Mouse (Mus musculus) erythroblast, adult 5-6 weeks (primary cell): ENCODE results near the gene Ifna6. TPM values are rescaled to one million over a fixed set of nuclear protein-coding genes. Genes with fewer than 3 reads are reported as not detected.

Source experiments
- ATAC-seq: replicated peaks from 2 replicates; pipeline ENCODE4 v1.8.0; 2016; ENCODE audit warnings: moderate number of reproducible peaks, mild to moderate bottlenecking, moderate TSS enrichment, inconsistent platforms; ENCODE audit not compliant: poor library complexity, low FRiP score, severe bottlenecking
- total RNA-seq, 2 experiments: library from RNA; stranded (forward) in 1 of 2; stranded (reverse) in 1 of 2; fragments of 150-400 nt in 1 of 2; fragments of 200-764, 138-1000 nt in 1 of 2; gene quantifications; 2 replicates each; pipeline versions ENCODE4 v1.2.3 to v1.2.4; 2015 to 2017; ENCODE audit warnings: low replicate concordance in 2 of 2

The Ifna6 gene
- total RNA-seq, 2 experiments from 2014 or later = not detected

DNA sequence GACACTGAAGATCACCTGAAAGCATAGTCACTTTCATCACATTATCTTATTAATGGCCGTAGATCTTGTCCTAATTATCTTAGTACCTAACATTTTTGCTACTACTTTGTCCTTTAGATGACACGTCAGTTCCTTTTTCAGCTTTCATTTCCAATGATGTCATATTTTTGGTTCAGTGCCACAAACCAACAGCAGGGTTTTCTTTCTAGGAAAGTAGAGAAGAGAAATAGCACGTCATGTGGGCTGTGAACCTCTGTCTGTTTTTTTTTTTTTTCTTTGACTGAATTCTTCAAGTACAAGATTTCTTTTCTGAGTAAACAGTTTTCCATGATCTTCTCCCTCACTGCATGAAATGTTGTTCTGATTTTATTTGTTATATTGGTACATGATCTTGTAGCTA, 12.8 kb downstream of the Ifna6 start:
- no peak for ATAC-seq

DNA sequence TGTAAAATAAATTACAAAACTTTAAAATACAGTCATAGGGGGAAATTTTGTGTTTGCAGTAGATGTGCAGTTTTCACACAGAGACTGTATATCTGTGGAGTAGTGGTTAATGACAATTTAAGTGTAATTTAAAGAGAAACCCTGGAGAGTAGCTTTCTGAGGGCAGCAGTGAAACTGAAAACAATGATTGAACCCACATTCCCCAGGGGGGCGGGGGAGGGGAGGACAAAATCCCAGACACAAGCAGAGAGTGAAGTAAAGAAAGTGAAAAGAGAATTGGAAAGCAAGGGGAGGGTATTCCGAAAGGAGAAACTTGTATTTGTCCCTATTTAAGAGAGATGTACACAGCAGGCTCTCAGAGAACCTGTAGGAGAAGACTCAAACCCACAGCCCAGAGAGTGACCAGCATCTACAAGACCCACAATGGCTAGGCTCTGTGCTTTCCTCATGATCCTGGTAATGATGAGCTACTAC, 14.3 kb downstream of the Ifna6 start, which contains the start of gene Ifna4:
Gene Ifna4 (plus strand): TSS at position 424 of the 474 bp plus-strand sequence.
- no peak for ATAC-seq

DNA sequence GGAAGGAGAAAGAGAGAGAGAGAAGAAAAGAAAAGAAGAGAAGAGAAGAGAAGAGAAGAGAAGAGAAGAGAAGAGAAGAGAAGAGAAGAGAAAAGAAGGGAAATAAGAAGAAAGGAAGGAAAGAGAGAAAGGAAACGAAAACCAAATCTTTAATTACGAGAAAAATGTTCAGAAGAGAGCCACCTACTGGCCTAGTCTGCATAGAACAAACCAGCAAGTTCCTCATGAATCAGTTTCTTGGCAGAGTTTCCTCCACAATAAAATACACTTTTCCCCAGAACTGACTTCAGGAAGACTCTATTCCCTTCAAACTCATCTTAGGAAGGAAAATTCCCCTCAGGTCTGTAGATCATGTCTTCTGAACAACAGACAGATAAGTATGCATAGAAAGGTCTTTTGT, 18.1 kb downstream of the Ifna6 start:
- no peak for ATAC-seq

DNA sequence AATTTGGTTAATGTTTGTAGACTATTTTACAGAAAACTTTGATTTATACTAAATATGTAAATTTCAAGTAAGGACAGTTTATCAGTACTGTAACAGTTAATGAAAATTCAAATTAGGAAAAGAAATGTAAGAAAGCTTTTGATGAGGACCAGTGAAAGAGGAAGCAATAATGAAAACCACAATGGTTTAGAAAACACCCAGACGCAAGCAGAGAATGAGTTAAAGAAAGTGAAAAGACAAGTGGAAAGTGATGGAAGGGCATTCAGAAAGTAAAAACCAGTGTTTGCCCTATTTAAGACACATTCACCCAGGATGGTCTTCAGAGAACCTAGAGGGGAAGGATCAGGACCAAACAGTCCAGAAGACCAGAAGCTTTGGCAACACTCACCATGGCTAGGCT, 22.5 kb downstream of the Ifna6 start, which contains the start of gene Ifna1:
Gene Ifna1 (plus strand): TSS at position 390 of the 400 bp plus-strand sequence.
- no peak for ATAC-seq

DNA sequence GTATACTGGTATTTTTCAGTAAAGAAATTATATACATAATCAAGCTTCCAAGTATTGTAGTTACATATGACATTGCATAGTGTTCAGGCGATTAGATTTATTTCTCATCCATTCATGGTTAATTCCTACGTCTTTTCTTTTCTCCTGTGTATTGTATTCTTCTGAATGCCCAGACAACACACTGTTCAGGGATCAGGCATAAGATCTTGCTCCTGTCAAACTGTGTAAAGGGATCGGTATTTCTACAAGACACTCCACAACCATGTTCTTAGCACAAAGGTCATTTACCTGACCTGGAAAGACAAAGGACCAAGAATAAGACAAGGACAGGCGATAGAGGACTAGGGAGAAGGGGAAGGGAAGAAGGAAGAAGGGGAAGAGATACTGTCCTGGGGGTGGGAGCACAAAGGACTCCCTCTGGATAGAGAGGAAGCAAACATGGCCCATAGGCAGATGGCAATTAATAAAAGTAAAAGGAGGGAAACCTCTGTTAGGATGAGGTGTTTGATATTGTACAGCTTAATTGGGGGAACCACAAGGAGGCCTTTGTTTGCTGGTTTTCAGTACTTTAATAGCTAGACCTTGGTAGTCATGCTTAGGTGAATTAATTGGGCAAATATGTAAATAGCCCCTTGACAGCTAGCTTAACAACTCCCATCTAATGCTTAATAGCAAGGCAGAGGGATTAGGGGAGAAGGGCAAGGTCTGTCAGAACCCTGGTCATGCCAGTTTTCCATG, 24.0 kb downstream of the Ifna6 start:
- ATAC-seq = no peak

DNA sequence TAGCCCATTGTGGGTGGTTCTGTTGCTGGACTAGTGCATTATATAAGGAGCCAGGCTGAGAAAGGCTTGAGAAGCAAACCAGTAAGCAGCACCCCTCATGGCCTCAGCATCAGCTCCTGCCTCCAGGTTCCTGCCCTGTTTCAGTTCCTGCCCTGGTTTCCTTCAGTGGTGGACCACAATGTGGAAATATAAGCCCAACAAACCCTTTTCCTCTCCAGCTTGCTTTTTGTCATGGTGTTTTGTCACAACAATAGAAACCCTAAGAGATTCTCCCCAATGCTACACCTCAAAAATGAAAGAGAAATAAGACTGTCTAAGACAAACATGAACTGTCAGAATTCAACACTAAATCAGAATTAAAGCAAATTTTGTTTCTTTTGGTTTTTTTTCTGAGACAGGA, 32.0 kb downstream of the Ifna6 start:
- no peak for ATAC-seq

DNA sequence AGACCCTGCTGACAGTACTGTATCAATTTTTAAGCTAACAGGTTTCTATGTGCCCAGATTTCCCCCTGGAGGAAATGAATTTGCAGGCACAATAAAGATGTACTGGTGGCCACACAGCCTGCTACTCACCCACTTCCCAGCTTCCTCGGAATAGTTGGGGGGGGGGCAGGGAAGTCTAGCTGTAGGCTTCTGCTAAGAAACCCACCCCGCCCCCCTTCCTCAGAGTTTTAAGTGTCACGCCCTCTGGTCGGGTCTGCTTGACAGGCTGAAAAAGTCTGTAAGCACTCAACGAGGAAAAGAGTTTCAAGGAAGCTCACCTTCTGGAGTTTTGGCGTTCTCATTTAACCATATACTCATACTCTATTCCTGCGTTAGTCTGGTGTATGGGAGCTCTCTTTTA, 36.1 kb downstream of the Ifna6 start:
- ATAC-seq = no peak

DNA sequence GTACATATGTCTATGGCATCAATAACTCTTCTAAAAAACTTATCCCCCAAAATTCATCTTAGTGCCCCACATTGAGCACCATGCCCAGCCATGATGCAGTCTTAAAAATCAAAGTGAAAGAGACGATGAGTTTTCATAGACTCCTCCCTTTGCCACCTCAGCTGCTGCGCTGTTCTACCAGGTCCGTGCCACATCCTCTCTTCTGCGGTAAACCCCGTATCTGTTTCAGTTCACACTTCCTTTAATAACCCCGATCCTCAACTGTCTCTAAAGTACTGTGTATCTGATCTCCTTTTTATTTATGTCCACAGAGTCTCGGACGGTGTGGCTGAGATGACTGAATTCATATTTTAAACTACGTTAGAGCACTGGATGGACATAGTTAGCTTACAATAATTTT, 37.4 kb downstream of the Ifna6 start:
- ATAC-seq = no peak

DNA sequence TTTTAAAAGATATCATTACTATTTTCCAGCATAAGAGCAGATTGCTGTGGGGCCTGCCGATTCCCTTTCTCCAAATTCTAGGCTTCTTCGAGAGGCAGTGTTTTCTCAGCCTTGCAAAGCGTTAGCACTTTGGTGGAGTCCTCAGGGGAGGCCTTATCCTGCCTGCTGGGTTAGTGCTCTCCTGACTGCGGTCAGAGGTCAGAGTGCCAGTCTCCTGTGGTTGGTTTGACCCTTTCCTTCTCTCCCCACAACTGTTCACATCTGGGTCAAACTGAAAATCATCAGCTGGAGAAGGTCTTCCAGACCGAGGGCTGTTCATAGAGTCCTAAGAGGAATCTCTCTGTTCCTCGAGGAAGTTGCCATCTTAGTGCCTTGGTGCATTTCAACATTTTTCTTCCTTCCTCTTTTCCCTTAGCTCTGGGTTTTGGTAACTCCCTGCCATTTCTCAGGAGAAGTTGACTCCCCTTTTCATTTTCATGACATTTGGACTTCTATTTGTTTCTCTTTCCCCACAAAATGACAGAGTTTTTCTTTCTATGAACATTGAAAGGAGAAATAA, 37.9 kb downstream of the Ifna6 start:
- no peak for ATAC-seq

DNA sequence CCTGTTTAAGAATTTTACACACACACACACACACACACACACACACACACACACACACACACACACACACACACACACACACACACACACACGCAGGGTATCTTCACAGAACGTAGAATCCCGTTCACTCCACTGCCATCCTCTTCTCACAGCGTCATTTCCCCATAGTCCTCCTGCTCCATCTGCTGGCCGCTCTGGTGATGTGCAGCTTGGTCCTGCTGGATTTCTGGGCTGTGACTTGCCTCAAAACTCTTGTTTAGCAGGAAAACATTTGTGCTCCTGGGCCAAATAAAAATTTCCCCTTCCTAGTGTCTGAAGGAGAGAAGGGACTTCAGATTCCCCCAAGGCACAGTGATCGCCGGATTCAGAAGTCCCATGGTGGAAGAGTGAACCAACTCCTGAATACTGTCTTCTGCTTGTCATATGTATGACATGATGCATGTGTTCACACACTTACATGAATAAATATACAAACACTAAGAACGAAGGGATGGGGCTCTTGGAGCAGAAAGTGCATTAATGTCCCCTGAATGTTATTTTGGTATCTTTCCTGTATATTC, 40.2 kb downstream of the Ifna6 start:
- peak; percentile 95 for ATAC-seq

DNA sequence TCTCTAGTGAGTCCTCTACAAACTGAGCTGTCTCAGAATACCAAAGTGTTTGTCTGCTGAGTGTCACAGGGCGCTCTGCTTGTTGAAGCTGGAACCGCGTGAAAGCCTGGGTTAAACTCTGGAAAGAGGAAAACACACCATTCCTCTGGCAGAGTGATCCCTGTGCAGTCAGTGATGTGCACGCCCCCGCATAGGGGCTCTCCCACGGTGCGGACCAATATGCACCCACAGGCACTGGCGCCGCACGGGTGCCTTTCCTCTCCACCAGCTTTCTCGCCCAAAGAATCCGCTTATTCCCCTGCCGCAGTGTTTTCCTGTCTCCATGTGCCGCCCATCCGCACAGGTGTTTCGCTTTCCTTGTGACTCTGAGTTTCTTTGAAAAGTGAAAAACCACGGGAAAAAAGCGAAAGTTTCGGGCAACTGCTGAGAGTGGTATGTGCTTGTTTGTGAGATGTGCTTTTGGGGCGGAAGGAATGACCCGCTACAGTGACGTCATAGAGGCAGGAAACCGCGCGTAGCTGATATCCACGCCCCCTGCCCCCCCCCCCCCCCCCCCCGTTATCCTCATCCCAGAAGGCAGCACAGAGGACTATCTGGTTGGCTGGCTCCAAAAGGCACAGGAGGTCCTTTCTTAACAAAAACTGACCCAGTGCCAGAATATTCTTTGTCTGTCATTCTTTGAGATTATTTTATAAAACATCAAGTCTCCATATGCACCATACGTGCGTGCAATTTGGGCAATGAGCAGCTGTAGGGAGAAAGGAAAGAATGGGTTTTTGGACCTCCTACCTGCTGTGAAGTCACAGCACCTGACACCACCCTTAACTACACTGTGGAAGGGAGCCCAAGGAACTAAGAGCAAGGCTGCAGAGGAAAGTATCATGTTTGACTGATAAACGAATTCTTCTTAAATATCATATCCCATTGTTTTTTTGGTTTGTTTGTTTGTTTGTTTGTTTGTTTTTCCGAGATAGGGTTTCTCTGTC, 41.0 kb downstream of the Ifna6 start:
- peak; percentile 75 for ATAC-seq

DNA sequence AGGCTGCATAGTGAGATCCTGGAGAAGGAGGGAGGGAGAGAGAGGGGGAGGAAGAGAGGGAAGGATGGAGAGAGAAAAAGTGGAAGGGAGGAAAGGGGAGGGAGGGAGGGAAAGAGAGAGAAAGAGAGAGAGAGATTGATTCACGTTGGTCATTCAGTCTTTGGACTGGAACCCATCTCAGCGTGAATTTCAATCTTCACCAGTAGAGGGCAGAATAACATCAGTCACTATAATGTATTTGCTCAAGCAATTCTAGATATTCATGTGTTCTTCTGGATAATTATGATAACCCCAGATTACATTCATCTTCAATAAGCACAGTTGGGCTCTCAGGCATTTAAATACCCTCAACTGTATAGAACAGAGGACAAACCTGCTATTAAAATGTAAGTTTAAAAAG, 45.5 kb downstream of the Ifna6 start:
- no peak for ATAC-seq

DNA sequence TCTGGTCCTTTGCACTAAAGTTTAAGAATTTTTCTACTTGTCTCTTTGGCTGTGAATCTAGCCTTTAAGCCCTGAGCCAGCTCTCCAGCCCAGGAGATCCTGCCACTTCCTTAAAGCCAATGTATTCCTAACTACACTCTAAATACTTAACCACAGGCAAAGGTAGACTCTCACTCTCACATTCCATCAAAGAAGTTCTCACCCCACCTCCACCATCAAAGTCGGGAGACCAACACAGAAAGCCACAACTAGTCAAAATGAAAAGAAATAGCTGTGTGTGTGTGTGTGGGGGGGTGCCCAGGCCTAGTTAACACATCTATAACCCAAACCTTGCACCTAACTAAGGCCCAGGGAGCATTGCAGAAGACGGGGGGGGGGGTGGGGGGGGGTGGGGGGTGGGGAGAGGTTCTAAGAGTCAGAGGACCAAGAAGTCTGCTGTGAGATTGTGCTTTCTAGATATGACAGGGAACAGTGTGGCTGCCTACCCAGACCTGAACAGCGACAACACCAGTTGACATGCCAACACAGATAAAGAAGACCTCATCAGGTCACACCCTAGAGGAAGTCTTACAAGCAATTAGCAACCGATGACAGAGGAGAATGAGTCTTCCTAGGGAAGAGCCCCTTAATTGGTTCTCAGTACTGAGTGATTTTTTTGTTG, 48.3 kb downstream of the Ifna6 start:
- ATAC-seq = peak; percentile 68; the same call in 1 of the 2 replicates

DNA sequence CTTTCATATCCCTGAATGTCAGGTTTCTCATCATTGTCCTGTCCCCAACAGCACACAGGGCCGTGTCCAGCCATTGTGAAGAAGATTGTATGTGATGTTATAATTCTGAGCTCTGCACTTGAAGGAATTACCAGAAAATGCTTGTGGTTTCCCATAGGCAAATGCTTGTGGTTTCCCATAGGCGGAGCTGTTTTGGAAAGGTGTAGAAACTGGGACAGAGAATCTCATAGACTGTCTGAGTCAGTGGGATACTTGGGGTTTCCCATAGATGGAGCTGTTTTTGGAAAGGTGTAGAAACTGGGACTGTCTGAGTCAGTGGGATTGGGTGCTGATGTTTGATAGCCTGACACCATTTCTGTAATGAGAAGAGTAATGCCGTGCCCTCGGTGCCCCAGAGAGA, 49.3 kb downstream of the Ifna6 start:
- no peak for ATAC-seq

Other genes starting within 250 kb of the Ifna6 start
- gene Ifna9, start 235.0 kb upstream of the Ifna6 start, total RNA-seq (2015; ENCODE audit: low replicate concordance) = not detected in 2 replicates
- not detected in 2 replicates for gene Ifna9, start 235.0 kb upstream of the Ifna6 start, total RNA-seq (2017; ENCODE audit: low replicate concordance)
- gene Ifna12, start 224.0 kb upstream of the Ifna6 start, total RNA-seq (2015; ENCODE audit: low replicate concordance) = not detected in 2 replicates
- gene Ifna12, start 224.0 kb upstream of the Ifna6 start, total RNA-seq (2017; ENCODE audit: low replicate concordance) = not detected in 2 replicates
- not detected in 2 replicates for gene C87499, start 193.0 kb upstream of the Ifna6 start, total RNA-seq (2015; ENCODE audit: low replicate concordance)
- not detected in 2 replicates for gene C87499, start 193.0 kb upstream of the Ifna6 start, total RNA-seq (2017; ENCODE audit: low replicate concordance)
- gene Ifna13, start 183.0 kb upstream of the Ifna6 start, total RNA-seq (2015; ENCODE audit: low replicate concordance) = not detected in 2 replicates
- not detected in 2 replicates for gene Ifna13, start 183.0 kb upstream of the Ifna6 start, total RNA-seq (2017; ENCODE audit: low replicate concordance)
- gene Ifna16, start 150.5 kb upstream of the Ifna6 start, total RNA-seq (2015; ENCODE audit: low replicate concordance) = not detected in 2 replicates
- not detected in 2 replicates for gene Ifna16, start 150.5 kb upstream of the Ifna6 start, total RNA-seq (2017; ENCODE audit: low replicate concordance)
- not detected in 2 replicates for gene Ifna2, start 143.5 kb upstream of the Ifna6 start, total RNA-seq (2015; ENCODE audit: low replicate concordance)
- gene Ifna2, start 143.5 kb upstream of the Ifna6 start, total RNA-seq (2017; ENCODE audit: low replicate concordance) = not detected in 2 replicates
- gene Ifnab, start 136.1 kb upstream of the Ifna6 start, total RNA-seq (2015; ENCODE audit: low replicate concordance) = not detected in 2 replicates
- gene Ifnab, start 136.1 kb upstream of the Ifna6 start, total RNA-seq (2017; ENCODE audit: low replicate concordance) = not detected in 2 replicates
- not detected in 2 replicates for gene Gm26566, start 105.6 kb upstream of the Ifna6 start, total RNA-seq (2015; ENCODE audit: low replicate concordance)
- not detected in 2 replicates for gene Gm26566, start 105.6 kb upstream of the Ifna6 start, total RNA-seq (2017; ENCODE audit: low replicate concordance)
- gene Klhl9, start 105.0 kb upstream of the Ifna6 start, total RNA-seq (2015; ENCODE audit: low replicate concordance) = 18.6 and 26.3 TPM in 2 replicates
- gene Klhl9, start 105.0 kb upstream of the Ifna6 start, total RNA-seq (2017; ENCODE audit: low replicate concordance) = 24.0 and 29.5 TPM in 2 replicates
- gene Gm13271, start 72.5 kb upstream of the Ifna6 start, total RNA-seq (2015; ENCODE audit: low replicate concordance) = not detected in 2 replicates
- gene Gm13271, start 72.5 kb upstream of the Ifna6 start, total RNA-seq (2017; ENCODE audit: low replicate concordance) = not detected in 2 replicates
- gene Gm13283, start 67.3 kb upstream of the Ifna6 start, total RNA-seq (2015; ENCODE audit: low replicate concordance) = not detected in 2 replicates
- not detected in 2 replicates for gene Gm13283, start 67.3 kb upstream of the Ifna6 start, total RNA-seq (2017; ENCODE audit: low replicate concordance)
- not detected in 2 replicates for gene Gm13290, start 53.6 kb upstream of the Ifna6 start, total RNA-seq (2015; ENCODE audit: low replicate concordance)
- not detected in 2 replicates for gene Gm13290, start 53.6 kb upstream of the Ifna6 start, total RNA-seq (2017; ENCODE audit: low replicate concordance)
- gene Gm13289, start 50.5 kb upstream of the Ifna6 start, total RNA-seq (2015; ENCODE audit: low replicate concordance) = not detected in 2 replicates
- not detected in 2 replicates for gene Gm13289, start 50.5 kb upstream of the Ifna6 start, total RNA-seq (2017; ENCODE audit: low replicate concordance)
- not detected in 2 replicates for gene Gm13272, start 47.6 kb upstream of the Ifna6 start, total RNA-seq (2015; ENCODE audit: low replicate concordance)
- gene Gm13272, start 47.6 kb upstream of the Ifna6 start, total RNA-seq (2017; ENCODE audit: low replicate concordance) = not detected in 2 replicates
- gene Ifnz, start 45.3 kb upstream of the Ifna6 start, total RNA-seq (2015; ENCODE audit: low replicate concordance) = not detected in 2 replicates
- gene Ifnz, start 45.3 kb upstream of the Ifna6 start, total RNA-seq (2017; ENCODE audit: low replicate concordance) = not detected in 2 replicates
- gene Gm13276, start 41.7 kb upstream of the Ifna6 start, total RNA-seq (2015; ENCODE audit: low replicate concordance) = not detected in 2 replicates
- gene Gm13276, start 41.7 kb upstream of the Ifna6 start, total RNA-seq (2017; ENCODE audit: low replicate concordance) = not detected in 2 replicates
- gene Gm13277, start 38.8 kb upstream of the Ifna6 start, total RNA-seq (2015; ENCODE audit: low replicate concordance) = not detected in 2 replicates
- not detected in 2 replicates for gene Gm13277, start 38.8 kb upstream of the Ifna6 start, total RNA-seq (2017; ENCODE audit: low replicate concordance)
- gene Gm13278, start 35.9 kb upstream of the Ifna6 start, total RNA-seq (2015; ENCODE audit: low replicate concordance) = not detected in 2 replicates
- not detected in 2 replicates for gene Gm13278, start 35.9 kb upstream of the Ifna6 start, total RNA-seq (2017; ENCODE audit: low replicate concordance)
- gene Gm13275, start 32.9 kb upstream of the Ifna6 start, total RNA-seq (2015; ENCODE audit: low replicate concordance) = not detected in 2 replicates
- gene Gm13275, start 32.9 kb upstream of the Ifna6 start, total RNA-seq (2017; ENCODE audit: low replicate concordance) = not detected in 2 replicates
- gene Gm13279, start 30.0 kb upstream of the Ifna6 start, total RNA-seq (2015; ENCODE audit: low replicate concordance) = not detected in 2 replicates
- gene Gm13279, start 30.0 kb upstream of the Ifna6 start, total RNA-seq (2017; ENCODE audit: low replicate concordance) = not detected in 2 replicates
- gene Gm13285, start 27.8 kb upstream of the Ifna6 start, total RNA-seq (2015; ENCODE audit: low replicate concordance) = not detected in 2 replicates
- not detected in 2 replicates for gene Gm13285, start 27.8 kb upstream of the Ifna6 start, total RNA-seq (2017; ENCODE audit: low replicate concordance)
- not detected in 2 replicates for gene Gm13287, start 24.2 kb upstream of the Ifna6 start, total RNA-seq (2015; ENCODE audit: low replicate concordance)
- not detected in 2 replicates for gene Gm13287, start 24.2 kb upstream of the Ifna6 start, total RNA-seq (2017; ENCODE audit: low replicate concordance)
- not detected in 2 replicates for gene Gm13288, start 21.9 kb upstream of the Ifna6 start, total RNA-seq (2015; ENCODE audit: low replicate concordance)
- gene Gm13288, start 21.9 kb upstream of the Ifna6 start, total RNA-seq (2017; ENCODE audit: low replicate concordance) = not detected in 2 replicates
- not detected in 2 replicates for gene Ifna7, start 11.2 kb upstream of the Ifna6 start, total RNA-seq (2015; ENCODE audit: low replicate concordance)
- not detected in 2 replicates for gene Ifna7, start 11.2 kb upstream of the Ifna6 start, total RNA-seq (2017; ENCODE audit: low replicate concordance)
- gene Ifna11, start 7.5 kb upstream of the Ifna6 start, total RNA-seq (2015; ENCODE audit: low replicate concordance) = not detected in 2 replicates
- gene Ifna11, start 7.5 kb upstream of the Ifna6 start, total RNA-seq (2017; ENCODE audit: low replicate concordance) = not detected in 2 replicates
- gene Ifna5, start 8.1 kb downstream of the Ifna6 start, total RNA-seq (2015; ENCODE audit: low replicate concordance) = not detected in 2 replicates
- not detected in 2 replicates for gene Ifna5, start 8.1 kb downstream of the Ifna6 start, total RNA-seq (2017; ENCODE audit: low replicate concordance)
- gene Ifna4, start 14.4 kb downstream of the Ifna6 start, total RNA-seq (2015; ENCODE audit: low replicate concordance) = not detected in 2 replicates
- gene Ifna4, start 14.4 kb downstream of the Ifna6 start, total RNA-seq (2017; ENCODE audit: low replicate concordance) = not detected in 2 replicates
- gene Ifna1, start 22.7 kb downstream of the Ifna6 start, total RNA-seq (2015; ENCODE audit: low replicate concordance) = not detected in 2 replicates
- gene Ifna1, start 22.7 kb downstream of the Ifna6 start, total RNA-seq (2017; ENCODE audit: low replicate concordance) = not detected in 2 replicates
- not detected in 2 replicates for gene Ifne, start 52.8 kb downstream of the Ifna6 start, total RNA-seq (2015; ENCODE audit: low replicate concordance)
- gene Ifne, start 52.8 kb downstream of the Ifna6 start, total RNA-seq (2017; ENCODE audit: low replicate concordance) = not detected in 2 replicates